Mouse (Mus musculus): ENCODE data around the gene Golga1.

GRCm38 (mm10) chr2:39004880-39005435, 60.4 kb downstream of the Golga1 start, which contains the start of gene Arpc5l:
- no peak for TF ChIP-seq CTCF (IDR thresholded peaks at IDR 0.05; ENCODE audit: low read depth)
- TF ChIP-seq EP300 (optimal IDR thresholded peaks at IDR 0.05) = peak; percentile 67

Measured in stomach, postnatal 0 days (tissue).